Comparison of ENCODE assay signal across 10 mouse cellular contexts in genomic region chrX:37074262-37074892, GRCm38 (mm10). TPM values are rescaled to one million over a fixed set of nuclear protein-coding genes. Genes with fewer than 3 reads are reported as not detected.
DNase-seq lines count a peak whose midpoint lies in the region; ATAC-seq lines count a peak whose summit lies in the region.
"Had no signal": no experiment of that assay in that cellular context is flagged by ENCODE, and none has a peak within 500 bp of the region (broad histone marks: within the 10 kb centered on the region; RNA-seq: fewer than 3 reads in every experiment).

No protein-coding gene starts in this region.

- peak; percentile 47 for DNase-seq in liver
- DNase-seq in liver, embryonic 11.5 days (ENCODE audit: low spot score) = no peak
- DNase-seq in adrenal gland, postnatal 4 days (ENCODE audit: low spot score in 2 of 2) = peak; percentile 6 to 12
- DNase-seq in embryonic facial prominence, embryonic 10.5 days (ENCODE audit: low spot score) = peak; percentile 62
- DNase-seq in left cerebral cortex, postnatal 25 days (ENCODE audit: low spot score in 2 of 2) = peak; percentile 60 to 61
- peak; percentile 50 to 81 for DNase-seq in spleen, postnatal 4 days (ENCODE audit: low spot score in 2 of 2)

- H3K9me3 ChIP-seq in liver, embryonic 11.5 days (ENCODE audit: control insufficient read depth, low read length) = no peaks in the 10 kb centered on the region
- H3K9me3 ChIP-seq in embryonic facial prominence, embryonic 10.5 days = no peaks in the 10 kb centered on the region
- H3K9me3 ChIP-seq: embryonic facial prominence, embryonic 15.5 days had no signal

- H3K9ac ChIP-seq in liver, embryonic 11.5 days (ENCODE audit: low read depth, low read length) = no peak overlapping the region
- H3K9ac ChIP-seq: embryonic facial prominence, embryonic 15.5 days had no signal

- intact Hi-C loops in left cerebral cortex, postnatal 25 days (cut with DNase I) = no loop called here

- no peak overlapping the region for H3K27ac ChIP-seq in liver, embryonic 11.5 days (ENCODE audit: low read depth, low read length)
- H3K27ac ChIP-seq in embryonic facial prominence, embryonic 10.5 days (replicated peaks) = no peak overlapping the region
- H3K27ac ChIP-seq: embryonic facial prominence, embryonic 15.5 days had no signal

- no peak overlapping the region for H3K4me3 ChIP-seq in liver, embryonic 11.5 days (ENCODE audit: low read depth, low read length)
- no peak overlapping the region for H3K4me3 ChIP-seq in embryonic facial prominence, embryonic 10.5 days
- H3K4me3 ChIP-seq: embryonic facial prominence, embryonic 15.5 days had no signal

- H3K27me3 ChIP-seq in liver, embryonic 11.5 days (replicated peaks; ENCODE audit: control insufficient read depth, insufficient read depth, low read length) = no peaks in the 10 kb centered on the region
- H3K27me3 ChIP-seq in embryonic facial prominence, embryonic 10.5 days (replicated peaks; ENCODE audit: low read depth, poor library complexity, severe bottlenecking) = no peaks in the 10 kb centered on the region
- H3K27me3 ChIP-seq: embryonic facial prominence, embryonic 15.5 days had no signal

- ATAC-seq in liver, embryonic 11.5 days (replicated peaks; ENCODE audit: low FRiP score) = no peak
- peak; percentile 93 for ATAC-seq in inflammation-experienced regulatory T-cells, adult 6 months
- peak; percentile 76 for ATAC-seq in monocyte, adult 5-6 weeks (replicated peaks; ENCODE audit: insufficient number of reproducible peaks, low FRiP score, low TSS enrichment, poor library complexity, severe bottlenecking)

- H3K36me3 ChIP-seq in liver, embryonic 11.5 days (ENCODE audit: control insufficient read depth, insufficient read depth, low read length) = no peaks in the 10 kb centered on the region
- no peaks in the 10 kb centered on the region for H3K36me3 ChIP-seq in embryonic facial prominence, embryonic 10.5 days (replicated peaks)
- H3K36me3 ChIP-seq: embryonic facial prominence, embryonic 15.5 days had no signal

- H3K4me1 ChIP-seq in liver, embryonic 11.5 days (replicated peaks; ENCODE audit: control insufficient read depth, insufficient read depth, low read length) = no peaks in the 10 kb centered on the region
- H3K4me1 ChIP-seq in embryonic facial prominence, embryonic 10.5 days = no peaks in the 10 kb centered on the region
- H3K4me1 ChIP-seq: embryonic facial prominence, embryonic 15.5 days had no signal

- no peak overlapping the region for H3K4me2 ChIP-seq in liver, embryonic 11.5 days
- H3K4me2 ChIP-seq: embryonic facial prominence, embryonic 15.5 days had no signal

- WGBS in liver, embryonic 11.5 days = 35% methylated on average over 9 of the region's 9 CpGs
- 34% methylated on average over 9 of the region's 9 CpGs for WGBS in embryonic facial prominence, embryonic 10.5 days

RNA-seq across cellular contexts. Expression of gene Rpl39, which starts 10.8 kb away (rescaled TPM):
- 683 and 708 TPM in 2 replicates for polyA plus RNA-seq in liver, embryonic 11.5 days (2014; fragmentation: Nextera tagmentation; extraction: Ambion mirVana)
- 100 to 1,000 TPM; 876 to 893 TPM for total RNA-seq in adrenal gland, postnatal 4 days (2021)
- 474 and 495 TPM in 2 replicates for polyA plus RNA-seq in embryonic facial prominence, embryonic 10.5 days (2016; fragmentation: Nextera tagmentation; extraction: Ambion mirVana)
- polyA plus RNA-seq in inflammation-experienced regulatory T-cells, adult 6 months (2017; shearing (Covaris generic)) = 1,000 to 10,000 TPM in 1 of 3 experiments, 100 to 1,000 TPM in 2; 704 to 1,016 (median 774) TPM
- total RNA-seq in left cerebral cortex, postnatal 25 days (2021) = 100 to 1,000 TPM; 246 to 253 TPM
- total RNA-seq in monocyte, adult 5-6 weeks (2017) = 1,433 to 1,582 TPM (median 1,501 TPM) in 3 replicates

RNA-seq across cellular contexts. Expression of gene Sowahd, which starts 25.7 kb away (rescaled TPM):
- polyA plus RNA-seq in liver, embryonic 11.5 days (2014; fragmentation: Nextera tagmentation; extraction: Ambion mirVana) = 0.21 and 0.34 TPM in 2 replicates
- 1 to 10 TPM in 1 of 2 experiments, under 1 TPM in 1; 0.85 to 1.1 TPM for total RNA-seq in adrenal gland, postnatal 4 days (2021)
- not detected in 2 replicates for polyA plus RNA-seq in embryonic facial prominence, embryonic 10.5 days (2016; fragmentation: Nextera tagmentation; extraction: Ambion mirVana)
- not detected for polyA plus RNA-seq in inflammation-experienced regulatory T-cells, adult 6 months (2017; shearing (Covaris generic))
- total RNA-seq in left cerebral cortex, postnatal 25 days (2021) = not detected
- not detected in 3 replicates for total RNA-seq in monocyte, adult 5-6 weeks (2017)
- polyA plus RNA-seq: embryonic facial prominence, embryonic 15.5 days; liver, embryonic 16.5 days had no signal

RNA-seq across cellular contexts. Expression of gene Upf3b, which starts 35.7 kb away (rescaled TPM):
- polyA plus RNA-seq in liver, embryonic 11.5 days (2014; fragmentation: Nextera tagmentation; extraction: Ambion mirVana) = 16.1 and 20.9 TPM in 2 replicates
- total RNA-seq in adrenal gland, postnatal 4 days (2021) = 10 to 100 TPM; 26.9 to 27.7 TPM
- polyA plus RNA-seq in embryonic facial prominence, embryonic 10.5 days (2016; fragmentation: Nextera tagmentation; extraction: Ambion mirVana) = 17.2 and 19.0 TPM in 2 replicates
- 10 to 100 TPM; 38.3 to 47.1 (median 39.0) TPM for polyA plus RNA-seq in inflammation-experienced regulatory T-cells, adult 6 months (2017; shearing (Covaris generic))
- 10 to 100 TPM; 13.7 to 16.0 TPM for total RNA-seq in left cerebral cortex, postnatal 25 days (2021)
- 27.2 to 44.4 TPM (median 41.0 TPM) in 3 replicates for total RNA-seq in monocyte, adult 5-6 weeks (2017)

RNA-seq across cellular contexts. Expression of gene Nkap, which starts 52.2 kb away (rescaled TPM):
- 19.0 and 19.9 TPM in 2 replicates for polyA plus RNA-seq in liver, embryonic 11.5 days (2014; fragmentation: Nextera tagmentation; extraction: Ambion mirVana)
- 10 to 100 TPM; 20.7 to 21.0 TPM for total RNA-seq in adrenal gland, postnatal 4 days (2021)
- 17.2 and 18.3 TPM in 2 replicates for polyA plus RNA-seq in embryonic facial prominence, embryonic 10.5 days (2016; fragmentation: Nextera tagmentation; extraction: Ambion mirVana)
- polyA plus RNA-seq in inflammation-experienced regulatory T-cells, adult 6 months (2017; shearing (Covaris generic)) = 10 to 100 TPM; 21.7 to 35.3 (median 33.7) TPM
- 10 to 100 TPM; 12.5 to 14.1 TPM for total RNA-seq in left cerebral cortex, postnatal 25 days (2021)
- total RNA-seq in monocyte, adult 5-6 weeks (2017) = 31.6 to 37.5 TPM (median 35.5 TPM) in 3 replicates
